13 mouse cellular contexts compared by ENCODE assay signal in genomic region chr4:14261014-14261737, GRCm38 (mm10).
A peak's percentile ranks its signal among the peaks of the same experiment; 100 is the strongest.
DNase-seq lines count a peak whose midpoint lies in the region; ATAC-seq and TF ChIP-seq lines count a peak whose summit lies in the region.
"Had no signal": no experiment of that assay in that cellular context is flagged by ENCODE, and none has a peak within 500 bp of the region (broad histone marks: within the 10 kb centered on the region; RNA-seq: fewer than 3 reads in every experiment).

No protein-coding gene starts in this region.

- H3K4me1 ChIP-seq in forebrain, postnatal 0 days (ENCODE audit: insufficient read depth): peaks cover 4% of the 10 kb centered on the region; the same call in 1 of the 2 replicates
- H3K4me1 ChIP-seq in limb, embryonic 14.5 days (ENCODE audit: control insufficient read depth, insufficient read depth, low read length): peaks cover 18% of the 10 kb centered on the region
- H3K4me1 ChIP-seq: heart, embryonic 13.5 days had no signal

- no peaks in the 10 kb centered on the region for H3K9me3 ChIP-seq in forebrain, postnatal 0 days (ENCODE audit: low read length)
- no peaks in the 10 kb centered on the region for H3K9me3 ChIP-seq in limb, embryonic 14.5 days (ENCODE audit: control insufficient read depth, low read length)
- H3K9me3 ChIP-seq: heart, embryonic 13.5 days had no signal

- intact Hi-C loops in left cerebral cortex, postnatal 36 days (cut with DNase I): no loop called here
- intact Hi-C loops in left cerebral cortex, postnatal 10 days (cut with DNase I): no loop called here

- H3K9ac ChIP-seq in forebrain, postnatal 0 days: peak overlapping the region; percentile 18; the same call in 1 of the 2 replicates
- no peak overlapping the region for H3K9ac ChIP-seq in limb, embryonic 14.5 days (ENCODE audit: low read depth, low read length, severe bottlenecking)
- H3K9ac ChIP-seq: heart, embryonic 13.5 days had no signal

- H3K4me3 ChIP-seq in forebrain, postnatal 0 days (ENCODE audit: low read depth, low read length): no peak overlapping the region
- no peak overlapping the region; the same call in 1 of the 2 replicates for H3K4me3 ChIP-seq in limb, embryonic 14.5 days (replicated peaks; ENCODE audit: low read length)
- H3K4me3 ChIP-seq: heart, embryonic 13.5 days had no signal

- TF ChIP-seq POLR2A in limb, embryonic 14.5 days (IDR thresholded peaks at IDR 0.05; ENCODE audit: borderline replicate concordance, extremely low read depth, insufficient read depth, insufficient read length): no peak

- H3K27ac ChIP-seq in forebrain, postnatal 0 days (ENCODE audit: low read depth, low read length): peak overlapping the region; percentile 30; the same call in 1 of the 2 replicates
- H3K27ac ChIP-seq in limb, embryonic 14.5 days (replicated peaks; ENCODE audit: low read depth, low read length): 0 out of 2 replicates have a peak overlapping the region, but pooled peaks have one; percentile 28
- H3K27ac ChIP-seq: heart, embryonic 13.5 days had no signal

- H3K4me2 ChIP-seq in forebrain, postnatal 0 days (ENCODE audit: low read depth): peak overlapping the region; percentile 23
- H3K4me2 ChIP-seq in limb, embryonic 14.5 days (replicated peaks; ENCODE audit: low read depth, low read length, severe bottlenecking): peak overlapping the region; percentile 33
- H3K4me2 ChIP-seq: heart, embryonic 13.5 days had no signal

- H3K27me3 ChIP-seq in forebrain, postnatal 0 days (ENCODE audit: insufficient read depth, low read length): no peaks in the 10 kb centered on the region
- H3K27me3 ChIP-seq in limb, embryonic 14.5 days (ENCODE audit: control insufficient read depth, insufficient read depth, low read length): no peaks in the 10 kb centered on the region
- H3K27me3 ChIP-seq: heart, embryonic 13.5 days had no signal

- ATAC-seq in forebrain, postnatal 0 days: peak; percentile 71
- ATAC-seq in limb, embryonic 14.5 days (ENCODE audit: low FRiP score, low read depth): peak; percentile 70
- ATAC-seq in megakaryocyte-erythroid progenitor cell, adult 5-6 weeks (replicated peaks; ENCODE audit: low FRiP score, low TSS enrichment, poor library complexity, severe bottlenecking): no peak
- no peak for ATAC-seq in megakaryocyte progenitor cell, adult 5-6 weeks (replicated peaks; ENCODE audit: poor library complexity)

- no peaks in the 10 kb centered on the region for H3K36me3 ChIP-seq in forebrain, postnatal 0 days (ENCODE audit: insufficient read depth)
- no peaks in the 10 kb centered on the region for H3K36me3 ChIP-seq in limb, embryonic 14.5 days (ENCODE audit: control insufficient read depth, insufficient read depth, low read length)
- H3K36me3 ChIP-seq: heart, embryonic 13.5 days had no signal

- 25% methylated on average over 11 of the region's 11 CpGs for WGBS in forebrain, postnatal 0 days
- WGBS in limb, embryonic 14.5 days: 14% methylated on average over 11 of the region's 11 CpGs

- DNase-seq in left cerebral cortex, postnatal 36 days (ENCODE audit: low spot score in 2 of 2): peak; percentile 9
- DNase-seq in left cerebral cortex, postnatal 10 days (ENCODE audit: extremely low spot score in 1 of 2, low spot score in 2 of 2): no peak
- DNase-seq in embryo, embryonic 11 days: peak; percentile 30
- peak; percentile 43 for DNase-seq in forebrain, postnatal 0 days
- peak; percentile 31 for DNase-seq in limb, embryonic 14.5 days (ENCODE audit: low spot score)
- DNase-seq in cerebellum, adult 18-20 months: no peak
- DNase-seq: adrenal gland, adult 2 months; kidney, postnatal 36 days; lung, postnatal 14 days; thymus, postnatal 25 days had no signal

- TF ChIP-seq CTCF in forebrain, postnatal 0 days (IDR thresholded peaks at IDR 0.05; ENCODE audit: low read depth): no peak

Comparison
In these comparisons a context has a peak if more than half of its experiments do, and no peak if none do; other contexts are left out.
1. DNase-seq: peak in left cerebral cortex, postnatal 36 days (2 of 2), embryo, embryonic 11 days (single experiment), forebrain, postnatal 0 days (single experiment) and limb, embryonic 14.5 days (single experiment); none in left cerebral cortex, postnatal 10 days (0 of 2) and cerebellum, adult 18-20 months (0 of 2).
2. ATAC-seq: peak in forebrain, postnatal 0 days (single experiment) and limb, embryonic 14.5 days (single experiment); none in megakaryocyte-erythroid progenitor cell, adult 5-6 weeks (single experiment) and megakaryocyte progenitor cell, adult 5-6 weeks (single experiment).